Mouse (Mus musculus) MEL (cell line): ENCODE data around the gene Mre11a. TPM values are rescaled to one million over a fixed set of nuclear protein-coding genes. Genes with fewer than 3 reads are reported as not detected.

Experiments
- DNase-seq: peaks from one replicate; pipeline ENCODE4 v3.0.0; 2011; ENCODE audit warnings: low read depth, low spot score
- H3K27ac ChIP-seq: 2 replicates; pipeline ENCODE4 v1.5.1; 2012; ENCODE audit warnings: low read depth, mild to moderate bottlenecking, control low read depth, low read length, moderate library complexity; ENCODE audit not compliant: control insufficient read depth
- H3K27me3 ChIP-seq, 2 experiments: fragments of 150-350 bp in 1 of 2; sonication (generic) in 1 of 2; 2 replicates each; pipeline ENCODE4 v1.6.1; 2012; ENCODE audit warnings: low read length in 2 of 2, mild to moderate bottlenecking in 2 of 2, improper control_type of control experiment in 1 of 2, moderate library complexity in 1 of 2; ENCODE audit not compliant: insufficient read depth in 2 of 2, control insufficient read depth in 1 of 2
- H3K36me3 ChIP-seq, 2 experiments: 2 replicates each; pipeline ENCODE4 v1.6.1; 2012 to 2014; ENCODE audit warnings: low read length in 2 of 2, improper control_type of control experiment in 1 of 2, inconsistent platforms in 1 of 2, mild to moderate bottlenecking in 1 of 2; ENCODE audit not compliant: insufficient read depth in 2 of 2, control insufficient read depth in 1 of 2
- H3K4me1 ChIP-seq, 2 experiments: fragments of 150-350 bp in 1 of 2; sonication (generic) in 1 of 2; 2 replicates each; pipeline ENCODE4 v1.6.1; 2012; ENCODE audit warnings: low read length in 2 of 2, improper control_type of control experiment in 1 of 2, mild to moderate bottlenecking in 1 of 2; ENCODE audit not compliant: insufficient read depth in 2 of 2, control insufficient read depth in 1 of 2
- H3K4me3 ChIP-seq, 2 experiments: fragments of 150-350 bp in 1 of 2; sonication (generic) in 1 of 2; 2 replicates each; pipeline ENCODE4 v1.5.1; 2012; ENCODE audit warnings: low read depth in 2 of 2, low read length in 2 of 2, mild to moderate bottlenecking in 2 of 2, moderate library complexity in 2 of 2, control low read depth in 1 of 2, improper control_type of control experiment in 1 of 2; ENCODE audit not compliant: control insufficient read depth in 1 of 2, insufficient read depth in 1 of 2
- H3K79me2 ChIP-seq: 2 replicates; pipeline ENCODE4 v1.6.1; 2012; ENCODE audit warnings: mild to moderate bottlenecking, low read length, moderate library complexity; ENCODE audit not compliant: control insufficient read depth, poor library complexity, insufficient read depth
- H3K9ac ChIP-seq: 2 replicates; pipeline ENCODE4 v1.6.1; 2012; ENCODE audit warnings: low read depth, mild to moderate bottlenecking, control low read depth, low read length, moderate library complexity; ENCODE audit not compliant: control insufficient read depth, poor library complexity, severe bottlenecking
- H3K9me3 ChIP-seq: fragments of 150-350 bp; sonication (generic); replicated peaks from 2 replicates; pipeline ENCODE4 v1.6.1; 2012; ENCODE audit warnings: mild to moderate bottlenecking, low read length, improper control_type of control experiment, moderate library complexity; ENCODE audit not compliant: insufficient read depth
- BHLHE40 ChIP-seq: IDR thresholded peaks from 2 replicates; pipeline ENCODE4 v1.6.1; 2012; ENCODE audit warnings: low read depth, mild to moderate bottlenecking, inconsistent platforms, low read length, improper control_type of control experiment, borderline replicate concordance
- CHD2 ChIP-seq: IDR thresholded peaks from 2 replicates; pipeline ENCODE4 v1.6.1; 2011; ENCODE audit warnings: low read length, improper control_type of control experiment
- E2F4 ChIP-seq: IDR thresholded peaks from 2 replicates; pipeline ENCODE4 v1.6.1; 2011; ENCODE audit warnings: low read depth, low read length, improper control_type of control experiment, borderline replicate concordance
- ELF1 ChIP-seq: IDR thresholded peaks from 2 replicates; pipeline ENCODE4 v1.6.1; 2014; ENCODE audit warnings: low read depth, mild to moderate bottlenecking, inconsistent platforms, low read length, improper control_type of control experiment, moderate library complexity
- HCFC1 ChIP-seq: IDR thresholded peaks from 2 replicates; pipeline ENCODE4 v1.6.1; 2012; ENCODE audit warnings: low read depth, mild to moderate bottlenecking, inconsistent platforms, low read length, improper control_type of control experiment, moderate library complexity
- JUND ChIP-seq: IDR thresholded peaks from 2 replicates; pipeline ENCODE4 v1.6.1; 2011; ENCODE audit warnings: low read depth, mild to moderate bottlenecking, improper control_type of control experiment, low read length
- MAX ChIP-seq: IDR thresholded peaks from 2 replicates; pipeline ENCODE4 v1.6.1; 2011; ENCODE audit warnings: low read length, improper control_type of control experiment
- MAZ ChIP-seq: IDR thresholded peaks from 2 replicates; pipeline ENCODE4 v1.6.1; 2012; ENCODE audit warnings: low read depth, mild to moderate bottlenecking, inconsistent platforms, low read length, improper control_type of control experiment
- MEF2A ChIP-seq: IDR thresholded peaks from 2 replicates; pipeline ENCODE4 v1.6.1; 2014; ENCODE audit warnings: low read depth, mild to moderate bottlenecking, inconsistent platforms, low read length, improper control_type of control experiment; ENCODE audit not compliant: poor library complexity, insufficient replicate concordance, severe bottlenecking; ENCODE audit errors: extremely low read depth
- MXI1 ChIP-seq: IDR thresholded peaks from 2 replicates; pipeline ENCODE4 v1.6.1; 2011; ENCODE audit warnings: mild to moderate bottlenecking, low read depth, low read length, improper control_type of control experiment
- MYB ChIP-seq: IDR thresholded peaks from 2 replicates; pipeline ENCODE4 v1.6.1; 2011; ENCODE audit warnings: mild to moderate bottlenecking, low read depth, low read length, improper control_type of control experiment
- MYC ChIP-seq: IDR thresholded peaks from 2 replicates; pipeline ENCODE4 v1.6.1; 2011; ENCODE audit warnings: low read depth, mild to moderate bottlenecking, low read length, improper control_type of control experiment, moderate library complexity
- POLR2A ChIP-seq, 2 experiments: IDR thresholded peaks; 2 replicates each; pipeline ENCODE4 v1.6.1; 2011 to 2012; ENCODE audit warnings: low read length in 2 of 2, mild to moderate bottlenecking in 2 of 2, control low read depth in 1 of 2, improper control_type of control experiment in 1 of 2, low read depth in 1 of 2, moderate library complexity in 1 of 2; ENCODE audit not compliant: control insufficient read depth in 1 of 2, insufficient read depth in 1 of 2, poor library complexity in 1 of 2
- POLR2AphosphoS2 ChIP-seq: IDR thresholded peaks from 2 replicates; pipeline ENCODE4 v1.6.1; 2011; ENCODE audit warnings: low read length, improper control_type of control experiment
- RAD21 ChIP-seq: IDR thresholded peaks from 2 replicates; pipeline ENCODE4 v1.6.1; 2011; ENCODE audit warnings: mild to moderate bottlenecking, low read depth, low read length, improper control_type of control experiment
- UBTF ChIP-seq: IDR thresholded peaks from 2 replicates; pipeline ENCODE4 v1.6.1; 2012; ENCODE audit warnings: low read depth, mild to moderate bottlenecking, inconsistent platforms, low read length, improper control_type of control experiment, moderate library complexity, borderline replicate concordance; ENCODE audit not compliant: insufficient read depth
- USF1 ChIP-seq: IDR thresholded peaks from 2 replicates; pipeline ENCODE4 v1.6.1; 2014; ENCODE audit warnings: low read depth, mild to moderate bottlenecking, inconsistent platforms, low read length, improper control_type of control experiment, moderate library complexity
- USF2 ChIP-seq, 2 experiments: IDR thresholded peaks; 2 replicates each; pipeline ENCODE4 v1.6.1; 2011 to 2012; ENCODE audit warnings: improper control_type of control experiment in 2 of 2, low read length in 2 of 2, borderline replicate concordance in 1 of 2, inconsistent platforms in 1 of 2, low read depth in 1 of 2, mild to moderate bottlenecking in 1 of 2; ENCODE audit not compliant: insufficient read depth in 1 of 2
- ZMIZ1 ChIP-seq: IDR thresholded peaks from 2 replicates; pipeline ENCODE4 v1.6.1; 2012; ENCODE audit warnings: low read depth, mild to moderate bottlenecking, inconsistent platforms, low read length, improper control_type of control experiment, moderate library complexity
- ZNF384 ChIP-seq: IDR thresholded peaks from 2 replicates; pipeline ENCODE4 v1.6.1; 2012; ENCODE audit warnings: low read depth, mild to moderate bottlenecking, inconsistent platforms, low read length, improper control_type of control experiment
- polyA plus RNA-seq, 2 experiments: library from polyadenylated mRNA; stranded (reverse) in 1 of 2; unstranded in 1 of 2; fragments of >175 nt in 1 of 2; fragments of >200 nt in 1 of 2; gene quantifications; 2 replicates each; pipeline versions ENCODE4 v1.2.1 to v1.2.4; 2012; ENCODE audit warnings: low replicate concordance in 2 of 2, low read depth in 1 of 2; ENCODE audit not compliant: insufficient read length in 2 of 2, insufficient read depth in 1 of 2, missing spikeins in 1 of 2
- total RNA-seq: library from RNA; depleted of rRNA; stranded (reverse); fragments of 300-350 nt; gene quantifications from 2 replicates; pipeline ENCODE4 v1.2.3, GENCODE M21; 2012

The Mre11a gene
- total and polyA plus RNA-seq, 3 experiments = 88.1 to 288 (median 113) TPM

DNA sequence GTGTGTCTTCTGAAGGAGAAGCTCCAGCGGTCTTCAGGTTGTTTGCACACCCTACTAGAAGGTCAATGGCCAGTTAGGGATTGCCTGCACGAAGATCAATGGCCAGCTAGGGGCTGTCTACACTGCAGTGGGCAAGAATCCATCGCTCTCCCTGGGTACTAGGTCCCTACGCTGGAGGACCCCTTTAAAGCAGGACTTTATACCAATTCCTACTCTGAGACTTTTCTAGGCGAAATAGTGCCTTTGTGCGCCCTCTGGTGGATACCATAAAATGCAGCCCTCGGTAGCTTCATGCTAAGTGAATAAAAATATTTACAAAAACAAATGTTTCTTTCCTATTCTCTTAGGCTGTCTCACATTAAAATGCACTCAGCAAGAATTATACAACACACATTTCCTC, 19.7 kb upstream of the Mre11a start (continued):
- TF ChIP-seq JUND = no peak

DNA sequence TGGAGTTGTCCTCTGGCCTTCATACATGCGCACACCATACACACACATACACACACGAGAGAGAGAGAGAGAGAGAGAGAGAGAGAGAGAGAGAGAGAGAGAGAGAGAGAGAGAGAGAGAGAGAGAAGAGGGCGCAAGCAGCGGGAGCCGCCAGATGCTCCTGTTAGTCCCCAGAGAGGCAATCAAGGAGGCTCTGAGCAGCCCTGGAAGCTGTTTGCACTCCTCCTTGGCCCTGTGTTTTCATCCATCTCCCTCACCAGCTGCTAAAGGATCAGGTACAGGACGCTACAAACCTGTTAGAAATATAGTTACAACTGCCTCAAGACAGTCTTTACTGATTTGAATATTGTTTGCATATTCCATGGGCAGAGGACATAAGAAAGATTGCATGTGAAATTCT, 14.6 kb upstream of the Mre11a start:
- peaks cover 29 to 31% of the 10 kb centered on the region in 2 experiments for H3K27me3 ChIP-seq
- no peak overlapping the region for H3K4me3 ChIP-seq
- H3K9me3 ChIP-seq = no peaks in the 10 kb centered on the region
- no peak for TF ChIP-seq MAX
- no peak for TF ChIP-seq MYC
- TF ChIP-seq MAZ = no peak
- TF ChIP-seq CHD2 = no peak
- no peak for TF ChIP-seq MYB
- TF ChIP-seq ELF1 = no peak
- no peak for TF ChIP-seq JUND
- no peak for TF ChIP-seq UBTF
- TF ChIP-seq HCFC1 = no peak
- no peak for TF ChIP-seq MXI1
- no peak for TF ChIP-seq POLR2AphosphoS2
- no peak for TF ChIP-seq MEF2A
- TF ChIP-seq BHLHE40 = no peak
- TF ChIP-seq E2F4 = no peak
- no peak for TF ChIP-seq ZNF384
- TF ChIP-seq USF1 = no peak
- TF ChIP-seq USF2 (IDR thresholded peaks at IDR 0.05; ENCODE audit: borderline replicate concordance in 1 of 2, insufficient read depth in 1 of 2, low read depth in 1 of 2, low read length in 2 of 2) = no peak
- no peak for TF ChIP-seq ZMIZ1
- TF ChIP-seq POLR2A (IDR thresholded peaks at IDR 0.05; ENCODE audit: control insufficient read depth in 1 of 2, insufficient read depth in 1 of 2, low read depth in 1 of 2, low read length in 2 of 2, poor library complexity in 1 of 2) = no peak
- TF ChIP-seq RAD21 = no peak
- H3K9ac ChIP-seq = no peak overlapping the region
- H3K36me3 ChIP-seq = no peaks in the 10 kb centered on the region
- no peaks in the 10 kb centered on the region for H3K79me2 ChIP-seq
- H3K4me1 ChIP-seq = no peaks in the 10 kb centered on the region
- no peak for DNase-seq
- no peak overlapping the region for H3K27ac ChIP-seq
